Mouse (Mus musculus) T-helper 2 cell (primary cell): ENCODE measurements around the gene Map10.

Experiments
- in situ Hi-C: fragments of 300-600 bp; cut with MboI, MseI; formaldehyde crosslinking; loops from one replicate; pipeline ENCODE4 v1.15.1; 2025; ENCODE audit warnings: high pct_unique_total_duplicates

The Map10 gene

GRCm38 (mm10) chr8:125669700-125670195, at the start of gene Map10:
TSS of gene Map10 (plus strand) at chr8:125669818.
- in situ Hi-C loops = no loop called here

GRCm38 (mm10) chr8:125620301-125620700, 49.3 kb upstream of the Map10 start:
- in situ Hi-C loops = no loop called here

- in situ Hi-C loops = no loop called here
Measured at GRCm38 (mm10) chr8:125624287-125624686, 45.3 kb upstream of the Map10 start.

GRCm38 (mm10) chr8:125626381-125626780, 43.2 kb upstream of the Map10 start:
- in situ Hi-C loops = no loop called here

GRCm38 (mm10) chr8:125628834-125629233, 40.8 kb upstream of the Map10 start:
- in situ Hi-C loops = no loop called here

- in situ Hi-C loops = no loop called here
Measured at GRCm38 (mm10) chr8:125638411-125639058, 31.1 kb upstream of the Map10 start.

- in situ Hi-C loops = no loop called here
Measured at GRCm38 (mm10) chr8:125639631-125640030, 30.0 kb upstream of the Map10 start.

- in situ Hi-C loops = no loop called here
Measured at GRCm38 (mm10) chr8:125640766-125641165, 28.9 kb upstream of the Map10 start.

GRCm38 (mm10) chr8:125641808-125642207, 27.8 kb upstream of the Map10 start:
- in situ Hi-C loops = no loop called here

- in situ Hi-C loops = no loop called here
Measured at GRCm38 (mm10) chr8:125645757-125646478, 23.7 kb upstream of the Map10 start.

- in situ Hi-C loops = no loop called here
Measured at GRCm38 (mm10) chr8:125649447-125649846, 20.2 kb upstream of the Map10 start.

GRCm38 (mm10) chr8:125654821-125655220, 14.8 kb upstream of the Map10 start:
- in situ Hi-C loops = no loop called here

GRCm38 (mm10) chr8:125658508-125658907, 11.1 kb upstream of the Map10 start:
- in situ Hi-C loops = no loop called here

GRCm38 (mm10) chr8:125658926-125659325, 10.7 kb upstream of the Map10 start:
- in situ Hi-C loops = no loop called here

GRCm38 (mm10) chr8:125660397-125660796, 9.2 kb upstream of the Map10 start:
- in situ Hi-C loops = no loop called here

- in situ Hi-C loops = no loop called here
Measured at GRCm38 (mm10) chr8:125661958-125662668, 7.5 kb upstream of the Map10 start.

GRCm38 (mm10) chr8:125662669-125663048, 7.0 kb upstream of the Map10 start:
- in situ Hi-C loops = no loop called here

GRCm38 (mm10) chr8:125665183-125665875, 4.3 kb upstream of the Map10 start:
- in situ Hi-C loops = no loop called here

GRCm38 (mm10) chr8:125665876-125666186, 3.8 kb upstream of the Map10 start:
- in situ Hi-C loops = no loop called here

GRCm38 (mm10) chr8:125666201-125666600, 3.4 kb upstream of the Map10 start:
- in situ Hi-C loops = no loop called here

GRCm38 (mm10) chr8:125667248-125667647, 2.4 kb upstream of the Map10 start:
- in situ Hi-C loops = no loop called here

GRCm38 (mm10) chr8:125669159-125669699, 389 bp upstream of the Map10 start:
- in situ Hi-C loops = no loop called here
